Mouse (Mus musculus) lung, postnatal 14 days (tissue): ENCODE data around the gene Dagla.

Experiments used
- DNase-seq: peaks from one replicate; pipeline ENCODE4 v3.0.0; 2021

Gene Dagla

DNA sequence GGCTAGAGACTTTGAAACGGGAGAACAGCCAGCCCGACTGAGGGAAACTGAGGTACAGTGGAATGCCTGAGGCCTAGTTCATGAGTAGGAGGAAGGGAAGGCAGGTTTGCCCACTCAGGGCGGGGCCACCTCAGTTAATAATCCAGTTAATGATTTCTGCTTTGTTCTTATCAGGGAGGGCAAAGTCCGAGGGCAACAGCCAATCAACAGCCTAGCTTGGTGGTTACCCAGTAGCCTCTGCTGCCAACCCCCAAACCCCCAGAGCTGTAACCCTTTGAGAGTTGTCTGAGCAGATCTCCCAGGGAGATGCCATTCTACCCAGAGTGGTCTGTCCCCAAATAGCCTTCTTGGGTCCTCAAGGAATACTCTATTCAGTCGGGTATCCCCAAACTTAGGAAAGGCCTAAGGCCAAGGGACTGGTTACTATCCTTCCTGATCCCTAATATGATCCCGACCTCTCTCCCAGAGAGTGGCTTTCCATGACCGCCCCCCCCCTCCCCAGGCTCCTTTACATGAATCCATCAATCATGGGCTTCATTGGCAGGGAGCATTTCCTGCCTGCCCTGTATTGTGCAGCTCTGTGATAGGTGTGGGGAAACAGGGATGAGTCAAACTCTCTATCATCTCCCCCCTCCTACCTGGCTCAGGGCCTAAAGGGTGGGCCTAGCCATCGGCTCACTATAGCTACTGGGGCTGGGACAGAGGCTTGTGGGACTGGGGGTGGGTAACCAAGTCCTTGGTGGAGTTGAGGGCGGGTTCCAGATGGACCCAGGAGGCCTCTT, 68.7 kb downstream of the Dagla start:
- no peak for DNase-seq

DNA sequence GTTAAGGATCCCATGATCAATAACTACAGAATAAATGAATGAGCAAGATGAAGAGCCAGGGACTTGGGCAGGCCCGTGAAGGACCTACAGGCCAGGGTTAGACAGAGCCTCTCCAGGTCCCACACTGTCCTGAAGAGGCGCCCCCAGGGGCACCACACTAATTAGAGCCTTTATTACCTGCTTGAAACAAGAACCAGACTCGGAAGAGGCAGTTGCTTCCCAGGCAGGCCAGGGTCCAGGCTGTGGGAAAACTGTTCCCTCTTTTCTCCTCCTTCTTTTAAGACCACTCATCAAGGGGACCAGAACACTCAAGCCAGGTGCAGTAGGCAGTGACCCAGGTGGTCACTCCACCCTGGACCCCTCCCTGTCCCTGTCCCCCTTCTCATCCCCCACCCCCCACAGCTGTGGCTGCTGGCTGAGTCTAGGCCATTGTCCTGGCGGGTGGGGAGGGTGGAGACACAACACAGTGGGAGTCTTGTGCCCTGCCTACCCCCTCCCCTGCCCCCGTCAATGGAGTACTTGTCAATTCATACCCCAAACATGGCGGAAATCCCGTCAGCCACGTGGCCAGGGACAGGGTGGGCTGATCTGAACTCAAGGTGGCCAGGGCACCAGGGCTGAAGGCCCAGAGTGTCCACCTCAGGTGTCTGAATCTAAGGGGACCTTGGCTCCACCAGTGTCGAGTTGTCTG, 72.2 kb downstream of the Dagla start:
- no peak for DNase-seq

DNA sequence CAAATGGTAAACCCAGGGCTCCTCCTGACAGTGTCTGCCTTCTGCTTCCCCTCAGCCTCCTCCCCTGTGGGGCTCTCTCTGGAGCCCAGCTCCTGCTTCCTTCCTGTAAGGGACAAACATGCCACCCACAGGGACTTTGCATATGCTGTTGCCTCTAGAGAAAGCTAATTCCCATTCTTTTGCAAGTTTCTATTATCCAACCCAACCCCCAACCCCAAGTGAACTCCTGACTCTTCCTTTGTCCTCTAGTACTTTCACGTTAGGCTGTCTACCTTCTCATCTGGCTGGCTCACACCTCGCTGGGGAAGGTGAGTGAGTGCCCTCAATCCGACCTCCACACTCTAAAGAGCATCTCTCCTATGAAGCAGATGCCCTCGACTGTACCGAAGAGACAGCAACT, 72.8 kb downstream of the Dagla start:
- DNase-seq, result no peak

DNA sequence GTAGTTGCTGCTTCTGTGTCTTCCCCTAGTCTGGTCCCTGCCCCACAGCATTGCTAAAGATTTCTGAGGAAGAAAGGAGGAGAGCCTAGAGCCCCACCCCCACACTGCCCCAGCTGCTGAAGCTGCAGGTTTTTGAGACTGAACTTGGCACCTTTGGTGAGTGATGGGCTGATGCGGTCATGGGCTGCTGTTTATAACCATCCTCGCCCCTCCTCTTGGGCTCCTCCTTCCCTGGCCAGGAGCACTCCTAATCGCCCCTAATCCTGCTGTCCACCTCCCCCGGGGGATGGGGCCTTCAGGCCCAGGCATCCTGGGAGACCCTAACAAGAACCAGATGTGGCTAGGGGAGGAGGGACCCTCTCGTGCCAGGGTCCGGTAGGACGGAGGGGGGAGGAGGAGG, 73.7 kb downstream of the Dagla start:
- no peak for DNase-seq

DNA sequence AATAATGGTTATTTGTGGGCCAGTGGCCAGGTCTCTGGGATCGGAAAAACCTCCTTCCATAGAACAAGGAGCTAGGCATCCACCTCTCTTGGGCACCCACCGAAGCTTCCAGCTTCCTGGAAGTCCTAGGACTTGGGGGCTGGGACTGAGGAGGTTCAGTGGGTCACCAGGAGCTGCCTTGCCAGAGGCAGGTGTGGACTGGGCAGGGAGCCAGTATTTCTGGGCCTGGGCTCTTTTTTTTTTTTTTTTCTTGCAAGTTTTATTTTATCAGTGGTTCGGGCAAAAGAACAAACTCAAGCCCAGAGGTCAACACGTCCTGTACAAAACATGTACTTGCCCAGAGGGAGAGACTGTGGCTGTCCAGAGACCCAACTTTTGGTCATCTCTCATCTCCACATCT, 78.9 kb downstream of the Dagla start:
- peak; percentile 48 for DNase-seq

DNA sequence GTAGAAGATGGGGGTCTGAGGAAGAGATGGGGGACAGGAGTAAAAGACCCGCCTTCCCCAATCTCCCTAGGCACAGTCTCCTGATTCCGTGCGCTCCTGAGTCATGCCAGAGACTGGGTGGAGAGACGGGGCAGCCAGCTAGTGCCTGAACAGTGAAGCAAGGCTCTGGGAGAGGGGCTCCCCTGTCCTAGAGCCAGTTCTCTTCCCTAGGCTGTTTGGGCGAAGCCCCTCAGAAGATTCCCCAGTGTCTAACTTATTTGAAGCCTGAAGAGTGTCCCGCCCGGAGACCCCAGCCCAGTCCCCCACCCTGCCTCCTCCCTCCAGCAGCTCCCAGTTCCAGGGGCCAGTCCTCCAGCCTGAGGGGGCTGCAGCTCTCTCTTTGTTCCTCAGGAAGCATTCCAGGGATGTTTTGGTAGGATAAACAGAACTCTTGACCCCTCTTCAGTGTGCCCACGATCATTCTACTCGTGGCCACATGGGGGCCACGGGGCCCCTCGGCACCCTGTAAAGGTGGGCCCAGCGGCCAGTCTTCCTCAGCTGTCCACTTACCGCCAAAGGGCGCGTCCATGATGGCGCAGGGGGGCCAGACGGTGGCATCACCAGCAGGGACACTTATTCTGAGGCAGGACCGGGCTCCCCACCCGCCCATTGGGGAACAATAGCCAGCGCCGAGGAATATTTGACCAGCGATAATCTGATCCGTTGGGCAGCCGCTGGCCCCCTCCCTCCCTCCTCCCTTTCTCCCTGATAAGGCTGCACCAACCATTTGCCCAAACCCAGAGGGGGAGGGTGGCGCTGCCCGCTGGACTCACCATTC, 79.8 kb downstream of the Dagla start:
- DNase-seq, result no peak

DNA sequence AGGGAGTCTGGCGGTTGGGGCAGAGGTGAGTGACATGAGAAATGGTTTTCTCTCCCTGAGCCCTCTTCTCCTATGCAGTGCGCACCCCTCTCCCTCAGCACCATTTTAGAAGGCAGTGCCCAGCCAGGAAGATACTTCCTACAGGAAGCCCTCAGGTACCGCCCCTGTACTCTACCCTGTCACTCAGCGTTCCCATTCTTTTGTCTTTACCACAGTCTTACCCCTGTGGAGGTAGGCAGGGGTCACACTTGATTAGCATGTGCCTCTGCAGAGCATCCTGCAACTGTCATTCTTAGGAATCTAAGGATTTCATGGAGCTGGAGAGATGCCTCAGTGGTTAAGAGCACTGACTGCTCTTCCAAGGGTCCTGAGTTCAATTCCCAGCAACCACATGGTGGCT, 81.1 kb downstream of the Dagla start:
- no peak for DNase-seq

DNA sequence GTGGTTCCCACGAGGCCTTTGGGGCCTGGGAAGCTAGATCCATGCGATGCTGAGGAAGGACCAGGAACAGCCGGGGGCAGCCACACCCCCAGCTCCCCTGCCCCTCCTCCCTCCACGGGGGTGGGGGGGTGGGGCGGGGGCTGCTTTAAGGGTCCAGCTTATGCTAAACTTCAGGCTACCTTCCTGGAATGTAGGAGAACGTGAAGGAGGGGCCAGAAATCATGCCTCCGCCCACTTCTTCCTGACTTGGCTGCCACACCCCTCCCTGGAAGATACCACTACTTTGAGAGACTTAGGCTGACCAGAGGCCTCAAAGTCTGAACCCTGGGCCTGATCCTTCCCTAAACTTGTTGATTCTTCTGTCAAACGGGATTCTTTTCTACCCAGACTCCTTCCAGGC, 82.0 kb downstream of the Dagla start:
- DNase-seq, result no peak

DNA sequence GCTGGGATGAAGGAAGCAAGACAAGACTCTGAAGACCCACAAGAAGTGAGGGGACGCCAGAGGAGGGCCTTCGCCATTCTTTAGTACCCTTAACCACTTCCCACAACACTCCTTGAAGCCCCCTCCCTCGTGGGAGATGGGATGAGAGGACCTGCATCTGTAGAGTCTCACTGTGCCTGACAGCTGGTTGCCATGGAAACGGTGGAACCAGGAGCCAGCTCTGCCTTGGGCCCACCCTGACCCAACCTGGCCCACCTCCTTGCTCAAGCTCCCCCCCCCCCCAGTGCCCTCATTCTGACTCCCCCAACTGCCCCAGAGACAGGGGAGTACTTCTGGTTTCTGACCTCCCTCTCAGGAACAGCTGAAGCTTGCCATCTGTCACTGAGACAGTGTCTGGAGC, 83.1 kb downstream of the Dagla start:
- no peak for DNase-seq

DNA sequence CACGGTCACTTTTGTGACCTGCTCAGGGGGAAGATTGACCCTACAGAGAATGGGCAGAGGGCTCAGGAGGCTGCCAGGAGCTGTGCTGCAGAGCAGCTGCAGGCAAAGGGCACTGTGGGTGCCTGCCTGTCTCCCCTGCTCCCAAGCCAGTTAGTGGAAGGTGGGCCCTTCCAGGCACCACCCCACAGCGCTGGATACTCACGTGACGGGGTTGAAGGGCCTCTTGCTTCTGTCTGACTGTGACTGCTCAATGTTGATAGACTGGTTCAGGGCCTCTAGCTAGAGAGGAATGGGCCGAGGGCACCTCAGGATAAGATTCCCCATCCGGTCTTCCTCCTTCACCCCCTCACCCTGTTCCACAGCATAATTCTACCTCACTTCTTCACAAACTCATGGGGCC, 85.1 kb downstream of the Dagla start:
- DNase-seq, result no peak

DNA sequence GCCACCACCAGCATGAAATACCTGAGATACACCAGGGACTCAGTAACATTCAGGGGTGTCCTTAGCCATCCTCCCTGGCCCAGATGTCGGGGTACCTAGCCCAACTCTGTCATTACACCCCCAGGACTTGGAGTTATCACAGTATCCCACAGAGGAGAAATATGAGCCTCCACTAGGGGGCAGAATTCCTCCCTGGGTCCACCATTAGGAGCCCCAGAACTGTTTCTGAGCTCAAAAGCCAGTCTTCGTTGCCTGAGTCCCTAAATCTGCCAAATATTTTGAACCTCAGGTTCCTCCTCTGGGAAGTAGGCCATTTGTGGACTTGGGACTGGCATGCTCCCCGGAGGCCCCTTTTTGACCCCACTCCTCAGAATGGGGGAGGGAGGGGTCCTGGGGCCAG, 85.6 kb downstream of the Dagla start:
- DNase-seq, result peak; percentile 75

DNA sequence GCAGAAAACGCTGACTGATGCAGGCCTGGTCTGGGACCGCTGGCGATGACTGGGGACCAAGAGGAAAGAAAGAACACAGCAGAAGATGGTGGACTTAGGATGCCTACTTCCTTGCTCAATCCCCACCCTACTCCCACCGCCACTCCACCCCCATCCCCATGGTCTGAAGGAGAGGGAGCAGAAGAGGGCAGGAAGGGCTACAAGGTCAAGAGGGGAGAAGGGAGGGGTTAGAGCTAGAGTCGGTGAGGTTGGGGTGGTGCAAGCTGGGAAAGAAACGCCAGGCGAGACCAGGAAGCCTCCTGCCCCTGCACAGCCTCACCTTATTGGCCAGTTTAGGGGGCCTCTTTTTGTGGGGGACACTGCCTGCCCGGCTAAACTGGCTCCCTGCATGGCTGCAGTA, 88.6 kb downstream of the Dagla start:
- DNase-seq, result no peak

DNA sequence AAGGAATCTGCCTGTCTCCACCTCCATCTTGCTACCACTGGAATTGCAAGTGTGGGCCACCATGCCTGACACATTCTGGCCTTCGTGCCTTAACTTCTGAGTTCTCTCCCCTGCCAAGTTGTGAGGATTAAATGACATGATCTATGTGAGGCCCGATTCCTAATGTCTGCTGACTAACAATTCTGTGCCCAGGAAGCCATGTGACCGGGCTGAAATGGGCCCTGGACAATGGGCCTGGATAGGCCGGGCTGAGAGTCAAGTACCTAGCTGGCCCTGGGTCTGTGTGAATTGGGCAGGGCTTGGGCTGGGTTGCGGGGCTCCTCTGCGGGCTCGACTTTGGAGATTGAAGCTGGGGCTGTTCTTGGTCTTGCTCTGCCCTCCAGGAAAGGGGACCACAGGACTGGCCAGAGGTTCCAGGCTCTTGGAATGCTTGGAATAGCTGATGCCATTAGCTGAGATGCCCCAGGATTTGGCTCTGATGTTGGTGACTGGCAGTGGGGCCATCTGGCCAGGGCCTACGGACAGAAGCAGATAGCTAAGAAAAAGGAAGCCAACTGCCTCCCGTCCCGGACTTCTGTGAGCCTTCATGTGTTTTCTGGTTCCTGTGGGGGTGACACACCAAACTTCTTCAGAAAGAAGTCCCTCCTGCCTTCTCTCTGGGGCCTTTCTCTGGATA, 90.7 kb downstream of the Dagla start:
- no peak for DNase-seq

DNA sequence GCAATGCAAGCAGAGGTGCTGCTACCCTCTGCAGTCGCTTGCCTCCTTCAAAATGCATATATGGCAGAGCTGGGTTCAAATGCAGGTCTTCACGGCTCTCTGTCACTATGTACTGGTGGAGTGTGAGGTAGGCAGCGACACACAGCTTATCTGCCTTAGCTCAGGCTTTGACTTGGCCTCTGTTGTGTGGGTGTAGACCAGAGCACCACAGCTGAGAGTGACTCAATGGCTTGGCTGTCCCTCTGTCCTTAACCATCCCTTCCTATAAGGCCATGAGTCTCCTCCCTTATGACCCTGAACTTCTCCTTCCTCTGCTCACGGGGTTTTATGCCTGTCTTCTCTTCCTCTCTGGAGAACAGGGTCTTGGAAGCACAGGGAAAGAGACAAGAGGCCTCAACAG, 93.8 kb downstream of the Dagla start:
- no peak for DNase-seq

DNA sequence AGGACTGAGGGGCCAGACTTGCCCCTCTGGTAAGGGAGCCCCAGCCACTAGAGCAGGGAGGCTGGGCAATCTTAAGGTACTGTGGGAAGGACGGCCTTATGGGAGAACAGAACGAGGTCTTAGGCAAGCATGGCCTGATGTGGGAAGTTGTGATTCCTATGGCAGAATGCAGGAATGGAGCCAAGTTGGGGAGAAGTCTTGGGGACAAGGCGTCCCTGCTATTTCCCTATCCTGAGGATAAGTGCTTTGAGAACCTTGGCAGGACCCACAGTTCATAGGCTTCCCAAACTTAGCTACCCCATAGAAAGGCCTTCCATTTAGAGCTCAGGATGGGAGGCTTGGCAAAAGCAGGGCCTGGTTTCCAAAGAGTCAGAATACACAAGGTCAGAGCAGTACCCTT, 95.8 kb downstream of the Dagla start:
- DNase-seq, result no peak

DNA sequence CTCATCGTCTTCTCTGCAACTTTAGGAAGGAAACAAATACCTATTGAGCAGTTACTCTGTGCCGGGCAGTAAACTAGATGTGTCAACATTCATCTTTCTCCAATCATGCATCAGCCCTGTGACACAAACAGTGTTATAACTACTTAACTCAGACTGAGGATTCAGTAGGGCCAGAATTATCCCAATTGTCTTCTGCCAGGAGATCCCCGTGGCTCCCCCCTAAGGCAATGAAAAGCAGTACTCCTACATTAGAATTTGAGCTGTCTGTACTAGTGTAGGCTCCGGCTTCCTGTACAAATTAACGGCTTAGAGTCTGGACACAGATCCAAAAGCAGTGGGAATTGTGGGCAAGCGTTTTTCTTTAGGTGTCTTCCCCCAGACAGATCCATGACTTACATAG, 99.6 kb downstream of the Dagla start:
- no peak for DNase-seq

DNA sequence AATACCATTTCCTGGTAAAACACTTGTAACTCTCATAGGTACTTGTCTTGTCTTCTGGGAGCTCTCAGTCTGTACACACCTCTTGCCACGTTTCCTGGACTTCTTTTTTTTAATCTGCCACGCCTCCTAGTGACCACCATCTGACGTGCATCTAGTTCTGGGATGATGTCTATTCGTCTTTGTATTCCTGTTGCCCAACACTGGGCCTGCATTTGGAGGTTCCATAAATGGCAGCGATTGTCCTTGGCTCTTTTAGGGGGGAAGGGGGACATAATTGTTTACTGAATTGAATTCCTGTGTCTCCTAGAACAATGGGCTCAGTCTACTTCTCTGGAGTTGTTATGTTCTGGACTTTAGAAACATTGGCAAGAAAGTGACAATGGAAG, 100.1 kb downstream of the Dagla start:
- DNase-seq, result peak; percentile 60

DNA sequence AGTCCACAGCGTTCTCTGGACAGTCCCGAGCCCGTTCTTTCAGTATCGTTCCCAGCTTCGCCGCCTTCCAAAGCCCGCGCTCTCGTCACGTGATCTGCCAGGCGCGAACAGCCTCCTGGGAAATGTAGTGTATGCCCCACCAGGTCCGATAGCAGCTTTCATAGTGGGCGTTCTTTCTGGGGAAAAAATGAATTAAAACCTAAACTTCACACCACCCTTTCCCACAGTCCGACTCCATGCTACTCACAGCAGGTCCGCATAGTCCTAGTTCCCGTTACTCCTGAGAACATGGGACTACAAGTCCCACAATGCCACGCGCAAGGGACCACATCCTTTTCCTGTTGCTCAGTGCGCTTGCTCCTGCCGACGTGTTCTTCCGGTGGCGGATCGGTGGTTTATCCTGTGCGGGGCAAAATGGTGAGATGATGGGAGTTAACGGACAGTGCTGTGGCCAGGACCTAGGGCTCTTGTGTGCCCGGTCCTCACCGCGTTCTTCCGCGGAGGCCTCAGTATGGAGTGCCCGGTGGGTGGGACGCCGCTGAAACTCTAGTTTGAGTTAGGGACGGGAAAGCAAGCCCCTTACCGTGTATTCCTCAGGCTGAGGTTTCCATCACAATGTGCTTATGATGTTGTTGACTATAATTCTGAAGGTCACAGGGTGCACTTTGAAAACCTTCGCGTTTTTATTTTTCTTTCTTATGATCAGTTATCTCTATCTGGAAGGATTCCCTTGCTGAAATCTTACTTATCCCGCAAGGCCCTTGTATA, 100.6 kb downstream of the Dagla start, which contains the start of the genes Tmem258 and Fen1:
TSS of gene Tmem258 (plus strand) at position 167 of the 768 bp plus-strand sequence.
TSS of gene Fen1 (minus strand) at position 322 of the 768 bp plus-strand sequence.
- peak; percentile 92 for DNase-seq

DNA sequence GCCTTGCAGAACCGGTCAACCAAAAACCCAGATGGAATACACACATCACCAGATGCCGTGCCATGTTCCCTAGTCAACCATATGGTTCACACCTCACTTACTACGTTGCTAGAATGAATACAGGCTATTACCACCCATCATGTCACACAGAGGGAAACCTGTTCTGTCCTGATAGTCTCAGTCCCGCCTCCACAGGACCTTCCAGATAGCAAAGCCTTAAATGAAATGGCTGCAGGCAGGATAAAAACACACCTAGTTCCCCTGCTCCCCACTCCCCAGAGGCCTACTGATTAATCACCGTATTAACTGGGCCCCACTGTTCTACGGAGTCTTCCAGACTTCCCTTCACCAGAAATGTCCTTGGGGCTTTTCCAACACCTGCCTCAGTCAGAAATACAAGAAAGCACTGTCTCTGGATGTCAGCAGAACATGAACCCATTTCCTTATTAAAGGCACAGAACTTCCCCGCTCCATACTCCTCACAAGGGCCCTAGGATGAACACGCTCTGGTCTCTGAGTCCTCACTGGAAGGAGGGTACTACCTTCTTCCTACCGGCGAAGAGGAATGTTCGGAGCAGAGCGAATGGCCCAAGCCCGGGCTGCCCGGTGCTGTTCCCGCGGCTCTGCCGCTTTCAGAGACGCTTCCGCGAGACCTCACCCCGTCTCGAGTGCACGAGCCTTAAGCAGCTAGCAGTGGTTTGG, 101.4 kb downstream of the Dagla start:
- DNase-seq, result no peak

DNA sequence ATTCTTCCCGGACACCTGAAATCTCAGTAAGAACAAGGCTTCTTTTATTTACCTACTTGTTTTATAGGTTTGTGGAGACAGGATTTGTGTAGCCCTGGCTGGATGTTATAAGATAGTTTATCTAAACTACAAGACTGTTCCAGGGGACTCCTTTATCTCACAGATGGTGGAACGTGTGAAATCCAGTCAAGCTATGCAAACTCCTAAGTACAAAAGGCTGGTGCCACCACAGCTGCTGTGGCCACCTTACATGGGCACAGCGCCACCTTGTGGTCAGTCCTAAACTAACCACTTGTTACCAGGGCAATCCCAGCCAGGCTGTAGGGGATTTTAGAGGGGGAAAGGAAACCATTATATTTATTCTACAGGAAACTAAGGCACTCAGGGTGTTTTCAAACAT, 106.0 kb downstream of the Dagla start:
- DNase-seq, result peak; percentile 89

DNA sequence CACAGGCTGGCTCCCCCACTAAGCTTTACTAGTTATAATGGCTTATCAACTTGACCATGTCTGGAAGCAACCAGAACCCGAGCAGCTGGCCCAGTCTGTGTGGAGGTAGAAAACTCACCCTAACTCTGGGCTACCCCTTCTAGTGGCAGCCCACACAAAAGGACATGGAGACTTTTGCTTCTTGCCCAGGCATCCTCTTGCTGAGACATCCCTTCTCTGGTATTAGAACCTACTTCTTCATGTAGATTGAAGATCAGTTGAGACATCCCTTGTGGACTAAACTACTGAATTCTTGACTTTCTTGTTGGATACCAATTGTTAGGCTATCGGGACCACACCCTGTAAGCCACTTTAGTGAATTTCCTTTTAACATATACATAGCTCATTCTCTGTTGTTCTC, 106.4 kb downstream of the Dagla start:
- DNase-seq, result no peak

DNA sequence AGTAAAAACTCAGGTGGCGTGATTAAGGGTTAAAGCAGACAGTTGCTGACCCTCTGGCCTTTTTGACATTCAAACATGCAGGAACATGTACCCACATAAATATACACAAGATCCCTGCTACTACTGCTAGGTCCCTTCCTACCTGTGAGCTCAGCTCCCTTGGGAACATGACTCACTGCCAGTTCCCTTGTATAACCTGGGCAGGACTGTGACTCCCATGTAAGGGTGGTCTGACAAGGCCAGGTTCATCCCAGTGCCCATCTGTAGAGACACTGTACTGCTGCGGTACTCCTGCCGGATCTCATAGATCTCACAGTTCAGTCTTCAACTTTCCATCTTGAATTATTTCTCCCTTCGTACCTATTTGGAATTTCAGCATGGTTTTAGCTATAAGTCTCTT, 107.5 kb downstream of the Dagla start:
- no peak for DNase-seq
